Mouse (Mus musculus): ENCODE data around the gene Sun2. TPM values are rescaled to one million over a fixed set of nuclear protein-coding genes. Genes with fewer than 3 reads are reported as not detected.
A peak's percentile ranks its signal among the peaks of the same experiment; 100 is the strongest.

The Sun2 gene
- polyA plus RNA-seq, 1 experiment from 2014 or later, result 6.8 TPM

DNA sequence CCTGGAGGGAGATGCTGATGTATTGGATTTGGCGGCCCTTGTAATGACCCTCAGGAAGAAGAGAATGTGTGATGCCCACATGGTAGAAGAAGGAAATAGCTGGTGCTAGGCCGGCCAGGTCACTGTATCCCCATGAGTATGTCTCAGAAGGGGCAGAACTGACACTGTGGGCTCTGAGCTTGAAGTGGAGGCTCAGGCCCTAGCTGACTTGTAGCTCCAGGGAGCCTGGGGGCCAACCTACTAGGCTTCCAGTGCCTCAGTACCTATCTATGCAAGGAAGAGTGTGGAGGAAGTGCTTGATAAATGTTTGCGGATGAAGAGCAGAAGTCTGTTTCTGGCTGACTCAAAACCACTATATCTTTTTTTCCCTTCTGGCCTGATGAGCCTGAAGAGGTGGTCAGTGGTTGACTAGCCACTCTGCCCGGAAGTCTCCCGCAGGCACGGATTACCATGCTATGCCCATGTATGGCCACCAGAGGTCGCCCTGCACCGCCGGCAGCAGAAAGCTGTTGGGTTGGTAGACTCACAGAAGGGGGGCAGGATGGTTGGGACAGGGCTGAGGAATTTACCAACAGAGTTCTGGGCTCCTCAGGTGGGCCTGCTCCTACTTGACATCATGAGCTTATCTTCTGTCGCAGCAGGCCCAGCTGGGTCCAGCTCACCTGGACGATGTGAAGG, 10.5 kb upstream of the Sun2 start:
- ATAC-seq (ENCODE audit: insufficient number of reproducible peaks, insufficient read depth, low FRiP score, low read depth), result peak; percentile 57; the same call in 1 of the 2 replicates
- 21% methylated on average over 11 of the region's 11 CpGs for WGBS
- no peak overlapping the region for H3K4me2 ChIP-seq (replicated peaks; ENCODE audit: low read depth, low read length)

DNA sequence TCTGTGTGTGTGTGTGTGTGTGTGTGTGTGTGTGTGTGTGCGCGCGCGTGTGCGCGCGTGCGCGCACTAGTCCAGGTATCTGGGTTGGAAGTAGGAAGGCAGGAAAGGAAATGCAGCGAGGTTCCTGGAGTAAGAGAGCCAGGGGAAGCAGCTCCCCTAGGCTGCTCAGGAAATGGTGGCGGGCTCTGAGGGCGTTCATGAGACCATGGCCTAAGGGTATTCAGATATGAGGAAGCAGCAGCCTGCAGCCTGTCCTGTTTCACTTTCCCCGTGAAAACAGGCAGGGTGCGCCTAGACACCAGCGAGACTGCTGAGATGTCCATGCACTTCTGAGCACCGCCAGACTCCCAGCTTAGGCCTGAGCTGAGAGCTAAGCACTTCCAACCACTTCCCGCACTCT, 9.4 kb upstream of the Sun2 start:
- Histone ChIP-seq H3K9me3 (ENCODE audit: control insufficient read depth, low read depth, low read length) (no peaks in the 10 kb centered on the region), H3K27me3 (ENCODE audit: control insufficient read depth, insufficient read depth, low read length) (no peaks in the 10 kb centered on the region), H3K27ac (ENCODE audit: low read length) (no peak overlapping the region), H3K4me3 (ENCODE audit: low read depth, low read length) (no peak overlapping the region), H3K9ac (replicated peaks; ENCODE audit: low read depth, low read length) (no peak overlapping the region), H3K4me1 (ENCODE audit: control insufficient read depth, insufficient read depth, low read length) (no peaks in the 10 kb centered on the region), H3K4me2 (replicated peaks; ENCODE audit: low read depth, low read length) (no peak overlapping the region), H3K36me3 (ENCODE audit: control insufficient read depth, insufficient read depth, low read length) (no peaks in the 10 kb centered on the region)
- WGBS, result 77% methylated on average over 17 of the region's 17 CpGs
- no peak for ATAC-seq (ENCODE audit: insufficient number of reproducible peaks, insufficient read depth, low FRiP score, low read depth)

More for the DNA sequence above, 10.5 kb upstream of the Sun2 start:
- H3K9ac ChIP-seq (replicated peaks; ENCODE audit: low read depth, low read length), result no peak overlapping the region
- no peaks in the 10 kb centered on the region for H3K4me1 ChIP-seq (ENCODE audit: control insufficient read depth, insufficient read depth, low read length)
- H3K36me3 ChIP-seq (ENCODE audit: control insufficient read depth, insufficient read depth, low read length), result no peaks in the 10 kb centered on the region
- no peaks in the 10 kb centered on the region for H3K9me3 ChIP-seq (ENCODE audit: control insufficient read depth, low read depth, low read length)
- no peak overlapping the region for H3K27ac ChIP-seq (ENCODE audit: low read length)
- no peak overlapping the region for H3K4me3 ChIP-seq (ENCODE audit: low read depth, low read length)
- H3K27me3 ChIP-seq (ENCODE audit: control insufficient read depth, insufficient read depth, low read length), result no peaks in the 10 kb centered on the region

DNA sequence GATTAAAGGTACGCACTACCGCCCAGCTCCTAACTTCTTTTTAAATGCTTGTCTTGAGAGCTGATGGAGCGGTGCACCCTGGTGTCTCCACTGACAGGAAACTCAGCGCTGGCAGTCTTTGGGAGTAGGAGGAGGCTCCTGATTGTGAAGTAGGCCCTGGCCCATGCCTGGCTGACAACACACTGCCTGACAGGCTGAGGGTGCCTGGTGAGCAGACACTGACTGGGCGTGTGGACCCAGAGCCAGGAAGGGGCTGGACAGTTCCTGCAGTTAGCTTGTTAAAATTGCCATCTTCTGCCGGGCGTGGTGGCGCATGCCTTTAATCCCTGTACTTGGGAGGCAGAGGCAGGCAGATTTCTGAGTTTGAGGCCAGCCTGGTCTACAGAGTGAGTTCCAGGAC, 7.9 kb upstream of the Sun2 start:
- Histone ChIP-seq H3K9ac (replicated peaks; ENCODE audit: low read depth, low read length) (no peak overlapping the region), H3K4me3 (ENCODE audit: low read depth, low read length) (no peak overlapping the region), H3K4me1 (ENCODE audit: control insufficient read depth, insufficient read depth, low read length) (no peaks in the 10 kb centered on the region), H3K4me2 (replicated peaks; ENCODE audit: low read depth, low read length) (no peak overlapping the region), H3K27ac (ENCODE audit: low read length) (no peak overlapping the region), H3K9me3 (ENCODE audit: control insufficient read depth, low read depth, low read length) (no peaks in the 10 kb centered on the region), H3K27me3 (ENCODE audit: control insufficient read depth, insufficient read depth, low read length) (no peaks in the 10 kb centered on the region), H3K36me3 (ENCODE audit: control insufficient read depth, insufficient read depth, low read length) (no peaks in the 10 kb centered on the region)
- WGBS, result 88% methylated on average over 8 of the region's 8 CpGs
- no peak for ATAC-seq (ENCODE audit: insufficient number of reproducible peaks, insufficient read depth, low FRiP score, low read depth)

DNA sequence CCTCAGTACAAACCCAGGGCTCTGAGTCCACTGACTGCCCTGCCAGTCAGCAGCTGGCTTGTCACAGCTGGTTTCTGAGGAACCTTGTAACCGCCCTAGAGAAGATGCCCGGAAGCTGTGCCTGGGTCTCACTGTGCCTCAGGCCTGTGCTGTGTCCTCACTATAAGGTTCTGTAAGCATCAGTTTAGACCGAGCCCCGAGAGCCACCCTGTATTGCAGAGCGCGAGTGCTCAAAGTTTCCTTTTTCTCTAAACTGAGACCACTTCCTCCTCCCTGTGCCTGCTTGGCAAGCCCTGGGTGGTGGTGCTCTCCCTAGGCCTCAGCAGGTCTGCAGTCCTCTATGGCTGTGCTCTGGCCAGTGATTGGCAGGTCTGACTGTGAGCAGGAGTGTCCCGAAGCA, 6.8 kb upstream of the Sun2 start:
- H3K27ac ChIP-seq (ENCODE audit: low read length), result no peak overlapping the region
- no peak overlapping the region for H3K4me2 ChIP-seq (replicated peaks; ENCODE audit: low read depth, low read length)
- no peaks in the 10 kb centered on the region for H3K9me3 ChIP-seq (ENCODE audit: control insufficient read depth, low read depth, low read length)
- H3K9ac ChIP-seq (replicated peaks; ENCODE audit: low read depth, low read length), result no peak overlapping the region
- WGBS, result 88% methylated on average over 7 of the region's 7 CpGs
- ATAC-seq (ENCODE audit: insufficient number of reproducible peaks, insufficient read depth, low FRiP score, low read depth), result no peak
- H3K4me3 ChIP-seq (ENCODE audit: low read depth, low read length), result no peak overlapping the region
- no peaks in the 10 kb centered on the region for H3K27me3 ChIP-seq (ENCODE audit: control insufficient read depth, insufficient read depth, low read length)
- H3K36me3 ChIP-seq (ENCODE audit: control insufficient read depth, insufficient read depth, low read length), result no peaks in the 10 kb centered on the region
- H3K4me1 ChIP-seq (ENCODE audit: control insufficient read depth, insufficient read depth, low read length), result no peaks in the 10 kb centered on the region

DNA sequence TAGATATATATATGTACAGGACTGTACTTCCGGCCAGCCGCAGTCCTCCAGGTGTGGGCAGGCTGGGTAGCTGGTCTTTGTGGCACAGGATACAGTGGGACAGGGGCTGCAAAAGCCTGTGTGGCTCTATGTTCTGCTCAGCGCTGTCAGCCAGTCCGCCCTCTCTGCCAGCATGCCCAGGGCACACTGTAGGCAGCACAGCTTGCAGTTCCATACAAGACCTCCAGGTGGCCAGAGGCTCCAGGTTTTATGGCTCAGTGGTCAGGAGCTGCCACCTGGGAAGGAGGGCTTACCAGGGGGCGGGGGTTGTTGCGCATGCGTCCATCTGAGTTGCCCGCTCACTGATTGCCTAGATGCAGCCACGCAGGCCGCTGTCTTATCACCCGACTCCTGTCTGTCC, 5.7 kb upstream of the Sun2 start:
- Histone ChIP-seq H3K27ac (ENCODE audit: low read length) (no peak overlapping the region), H3K9me3 (ENCODE audit: control insufficient read depth, low read depth, low read length) (no peaks in the 10 kb centered on the region), H3K9ac (replicated peaks; ENCODE audit: low read depth, low read length) (no peak overlapping the region), H3K4me2 (replicated peaks; ENCODE audit: low read depth, low read length) (no peak overlapping the region), H3K4me3 (ENCODE audit: low read depth, low read length) (no peak overlapping the region), H3K36me3 (ENCODE audit: control insufficient read depth, insufficient read depth, low read length) (no peaks in the 10 kb centered on the region), H3K27me3 (ENCODE audit: control insufficient read depth, insufficient read depth, low read length) (no peaks in the 10 kb centered on the region), H3K4me1 (ENCODE audit: control insufficient read depth, insufficient read depth, low read length) (no peaks in the 10 kb centered on the region)
- WGBS, result 45% methylated on average over 11 of the region's 11 CpGs
- no peak for ATAC-seq (ENCODE audit: insufficient number of reproducible peaks, insufficient read depth, low FRiP score, low read depth)

DNA sequence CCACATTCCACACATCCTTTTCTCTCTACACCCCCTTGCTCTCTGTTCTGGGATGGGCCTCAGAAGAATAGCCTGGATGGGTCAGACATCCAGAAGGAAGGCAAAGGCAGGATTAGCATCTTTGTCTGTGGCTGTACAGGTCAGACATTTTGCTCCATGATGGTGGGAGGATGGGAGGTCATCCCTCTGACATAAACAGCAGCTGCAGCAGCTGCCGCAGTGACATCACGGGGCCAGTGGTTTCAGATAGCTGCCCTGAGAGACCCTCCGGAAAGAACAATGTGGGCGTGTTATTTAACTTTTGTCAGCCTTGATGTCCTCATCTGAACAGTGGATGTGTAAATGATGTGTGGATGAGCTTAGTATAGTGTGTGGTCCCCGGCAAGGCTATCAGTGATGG, 3.5 kb upstream of the Sun2 start:
- no peak overlapping the region for H3K9ac ChIP-seq (replicated peaks; ENCODE audit: low read depth, low read length)
- H3K27ac ChIP-seq (ENCODE audit: low read length), result no peak overlapping the region
- WGBS, result 85% methylated on average over 5 of the region's 5 CpGs
- H3K9me3 ChIP-seq (ENCODE audit: control insufficient read depth, low read depth, low read length), result no peaks in the 10 kb centered on the region
- H3K4me2 ChIP-seq (replicated peaks; ENCODE audit: low read depth, low read length), result no peak overlapping the region
- H3K36me3 ChIP-seq (ENCODE audit: control insufficient read depth, insufficient read depth, low read length), result no peaks in the 10 kb centered on the region
- H3K4me3 ChIP-seq (ENCODE audit: low read depth, low read length), result no peak overlapping the region
- no peak for ATAC-seq (ENCODE audit: insufficient number of reproducible peaks, insufficient read depth, low FRiP score, low read depth)
- no peaks in the 10 kb centered on the region for H3K27me3 ChIP-seq (ENCODE audit: control insufficient read depth, insufficient read depth, low read length)
- peaks cover 7% of the 10 kb centered on the region for H3K4me1 ChIP-seq (ENCODE audit: control insufficient read depth, insufficient read depth, low read length)

DNA sequence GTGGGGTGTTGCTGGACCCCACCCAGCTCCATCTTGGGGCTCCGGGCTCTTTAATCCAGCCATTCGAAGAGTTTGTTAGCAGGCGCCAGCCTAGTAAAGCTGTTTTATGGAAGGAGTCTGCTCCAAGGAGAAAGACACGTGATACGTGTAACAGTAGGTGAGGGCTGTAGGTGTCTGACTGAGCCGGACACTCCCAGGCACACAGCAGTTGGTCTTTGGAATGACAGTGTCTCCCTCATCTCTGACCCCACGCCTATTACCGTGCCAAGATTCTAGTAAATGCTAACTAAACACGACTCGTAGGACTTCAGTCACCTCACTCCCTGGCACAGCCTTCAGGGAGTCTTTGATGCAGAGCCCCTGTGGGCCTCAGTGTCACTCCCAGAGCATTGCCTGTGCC, 3.0 kb upstream of the Sun2 start:
- WGBS, result 86% methylated on average over 10 of the region's 10 CpGs
- no peaks in the 10 kb centered on the region for H3K9me3 ChIP-seq (ENCODE audit: control insufficient read depth, low read depth, low read length)
- H3K36me3 ChIP-seq (ENCODE audit: control insufficient read depth, insufficient read depth, low read length), result no peaks in the 10 kb centered on the region
- H3K27ac ChIP-seq (ENCODE audit: low read length), result no peak overlapping the region
- no peak overlapping the region for H3K4me3 ChIP-seq (ENCODE audit: low read depth, low read length)
- no peak for ATAC-seq (ENCODE audit: insufficient number of reproducible peaks, insufficient read depth, low FRiP score, low read depth)
- H3K4me1 ChIP-seq (ENCODE audit: control insufficient read depth, insufficient read depth, low read length), result peaks cover 11% of the 10 kb centered on the region
- H3K27me3 ChIP-seq (ENCODE audit: control insufficient read depth, insufficient read depth, low read length), result no peaks in the 10 kb centered on the region
- no peak overlapping the region for H3K4me2 ChIP-seq (replicated peaks; ENCODE audit: low read depth, low read length)
- H3K9ac ChIP-seq (replicated peaks; ENCODE audit: low read depth, low read length), result no peak overlapping the region

DNA sequence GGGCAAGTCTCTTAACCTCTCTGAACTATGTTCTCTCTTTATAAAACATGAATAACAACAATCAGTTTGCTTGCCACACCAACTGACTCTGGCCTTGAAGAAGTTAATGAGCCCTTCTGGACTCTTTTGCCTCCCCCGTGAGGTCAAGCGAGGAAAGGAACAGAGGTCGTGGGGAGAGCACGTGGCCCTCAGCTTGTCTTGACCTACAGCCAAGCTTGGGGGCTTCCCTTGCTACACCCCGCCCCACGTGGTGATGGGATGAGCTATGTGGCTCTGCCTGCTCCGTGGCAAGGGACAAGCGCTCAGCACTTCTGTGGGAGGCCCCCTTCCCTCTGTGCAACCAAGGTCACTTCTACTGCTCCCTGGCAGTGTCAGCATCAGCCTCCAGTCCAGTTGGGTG, 2.4 kb upstream of the Sun2 start:
- ATAC-seq (ENCODE audit: insufficient number of reproducible peaks, insufficient read depth, low FRiP score, low read depth), result no peak
- no peak overlapping the region for H3K27ac ChIP-seq (ENCODE audit: low read length)
- H3K4me1 ChIP-seq (ENCODE audit: control insufficient read depth, insufficient read depth, low read length), result peaks cover 13% of the 10 kb centered on the region
- no peak overlapping the region for H3K9ac ChIP-seq (replicated peaks; ENCODE audit: low read depth, low read length)
- H3K4me3 ChIP-seq (ENCODE audit: low read depth, low read length), result no peak overlapping the region
- H3K9me3 ChIP-seq (ENCODE audit: control insufficient read depth, low read depth, low read length), result no peaks in the 10 kb centered on the region
- 78% methylated on average over 8 of the region's 8 CpGs for WGBS
- no peaks in the 10 kb centered on the region for H3K27me3 ChIP-seq (ENCODE audit: control insufficient read depth, insufficient read depth, low read length)
- H3K36me3 ChIP-seq (ENCODE audit: control insufficient read depth, insufficient read depth, low read length), result no peaks in the 10 kb centered on the region
- no peak overlapping the region for H3K4me2 ChIP-seq (replicated peaks; ENCODE audit: low read depth, low read length)

DNA sequence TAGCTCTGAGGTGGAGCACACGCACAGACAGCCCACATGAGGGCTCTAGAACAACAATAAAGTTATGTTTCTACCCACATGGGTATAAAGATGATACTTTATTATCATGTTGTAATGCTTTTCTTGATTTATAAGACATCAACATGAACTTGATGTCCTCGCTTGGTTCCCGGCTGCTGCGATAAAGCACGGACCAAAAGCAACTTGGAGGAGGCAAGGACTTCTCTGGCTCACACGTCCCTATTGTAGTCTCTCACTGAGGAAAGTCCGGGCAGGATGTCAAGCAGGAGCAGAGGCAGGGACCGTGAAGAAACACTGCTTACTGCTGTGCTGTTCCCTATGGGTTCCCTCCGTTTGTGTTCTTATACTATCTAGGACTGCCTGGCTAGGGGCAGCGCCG, 1.7 kb upstream of the Sun2 start:
- Histone ChIP-seq H3K4me1 (ENCODE audit: control insufficient read depth, insufficient read depth, low read length) (peaks cover 17% of the 10 kb centered on the region), H3K9me3 (ENCODE audit: control insufficient read depth, low read depth, low read length) (no peaks in the 10 kb centered on the region), H3K4me2 (replicated peaks; ENCODE audit: low read depth, low read length) (no peak overlapping the region), H3K9ac (replicated peaks; ENCODE audit: low read depth, low read length) (no peak overlapping the region), H3K4me3 (ENCODE audit: low read depth, low read length) (no peak overlapping the region), H3K27me3 (ENCODE audit: control insufficient read depth, insufficient read depth, low read length) (no peaks in the 10 kb centered on the region), H3K36me3 (ENCODE audit: control insufficient read depth, insufficient read depth, low read length) (no peaks in the 10 kb centered on the region), H3K27ac (ENCODE audit: low read length) (no peak overlapping the region)
- WGBS, result 94% methylated on average over 11 of the region's 11 CpGs
- ATAC-seq (ENCODE audit: insufficient number of reproducible peaks, insufficient read depth, low FRiP score, low read depth), result no peak
